ENCODE assay signal across 8 mouse cellular contexts in genomic region chr2:172042607-172043234, GRCm38 (mm10). TPM values are rescaled to one million over a fixed set of nuclear protein-coding genes. Genes with fewer than 3 reads are reported as not detected.
DNase-seq lines count a peak whose midpoint lies in the region; ATAC-seq and TF ChIP-seq lines count a peak whose summit lies in the region.

No protein-coding gene starts in this region.

- no peaks in the 10 kb centered on the region for H3K36me3 ChIP-seq in heart, embryonic 13.5 days
- no peaks in the 10 kb centered on the region for H3K36me3 ChIP-seq in G1E (replicated peaks)
- no peaks in the 10 kb centered on the region for H3K36me3 ChIP-seq in midbrain, embryonic 14.5 days (ENCODE audit: control insufficient read depth, insufficient read depth, low read length)

- peak overlapping the region; percentile 73 for H3K4me2 ChIP-seq in heart, embryonic 13.5 days
- H3K4me2 ChIP-seq in midbrain, embryonic 14.5 days (ENCODE audit: low read length), result peak overlapping the region; percentile 89

- no peak overlapping the region for H3K27ac ChIP-seq in heart, embryonic 13.5 days (replicated peaks)
- H3K27ac ChIP-seq in midbrain, embryonic 14.5 days (replicated peaks; ENCODE audit: low read depth, low read length), result peak overlapping the region; percentile 74
- no peak overlapping the region for H3K27ac ChIP-seq in gastrocnemius, adult 2 months

- H3K9ac ChIP-seq in heart, embryonic 13.5 days, result no peak overlapping the region
- H3K9ac ChIP-seq in midbrain, embryonic 14.5 days (replicated peaks; ENCODE audit: low read length), result peak overlapping the region; percentile 63

- peaks cover 21% of the 10 kb centered on the region for H3K4me1 ChIP-seq in heart, embryonic 13.5 days
- no peaks in the 10 kb centered on the region for H3K4me1 ChIP-seq in G1E (ENCODE audit: insufficient read depth, low read depth, low read length)
- H3K4me1 ChIP-seq in midbrain, embryonic 14.5 days (ENCODE audit: control insufficient read depth, insufficient read depth, low read length), result peaks cover 10% of the 10 kb centered on the region; the same call in 1 of the 2 replicates

- intact Hi-C loops in gastrocnemius, adult 2 months (cut with DNase I), result no loop called here

- H3K9me3 ChIP-seq in heart, embryonic 13.5 days, result no peaks in the 10 kb centered on the region
- peaks cover 80% of the 10 kb centered on the region for H3K9me3 ChIP-seq in G1E (replicated peaks)
- no peaks in the 10 kb centered on the region for H3K9me3 ChIP-seq in midbrain, embryonic 14.5 days (ENCODE audit: control insufficient read depth, low read length)

- WGBS in heart, embryonic 13.5 days, result under 1% methylated on average over 46 of the region's 46 CpGs
- under 1% methylated on average over 46 of the region's 46 CpGs for WGBS in midbrain, embryonic 14.5 days

- H3K4me3 ChIP-seq in heart, embryonic 13.5 days, result peak overlapping the region; percentile 45
- peak overlapping the region; percentile 33; the same call in 1 of the 2 replicates for H3K4me3 ChIP-seq in G1E (ENCODE audit: low read depth, low read length)
- peak overlapping the region; percentile 49 for H3K4me3 ChIP-seq in midbrain, embryonic 14.5 days (replicated peaks; ENCODE audit: low read depth, low read length)
- no peak overlapping the region for H3K4me3 ChIP-seq in gastrocnemius, adult 2 months

- ATAC-seq in heart, embryonic 13.5 days (ENCODE audit: extremely low read depth, insufficient number of reproducible peaks, low FRiP score, low TSS enrichment), result no peak
- no peak for ATAC-seq in G1E (ENCODE audit: extremely low read depth, insufficient number of reproducible peaks, low FRiP score, poor library complexity, severe bottlenecking)
- ATAC-seq in granulocyte monocyte progenitor cell, adult 5-6 weeks (replicated peaks; ENCODE audit: poor library complexity, severe bottlenecking), result 0 out of 2 replicates have a peak, but pooled peaks have one; percentile 22
- ATAC-seq in midbrain, embryonic 14.5 days (ENCODE audit: low FRiP score, low TSS enrichment), result no peak

- no peak for TF ChIP-seq CTCF in G1E (IDR thresholded peaks at IDR 0.05; ENCODE audit: low read depth, low read length)
- TF ChIP-seq CTCF in gastrocnemius, adult 2 months (IDR thresholded peaks at IDR 0.05), result no peak

- DNase-seq in heart, adult 9 months (ENCODE audit: low spot score in 2 of 2), result no peak
- no peak for DNase-seq in G1E (ENCODE audit: low spot score)
- DNase-seq in midbrain, embryonic 14.5 days, result peak; percentile 66
- no peak for DNase-seq in gastrocnemius, adult 2 months
- DNase-seq in cerebellum, postnatal 36 days, result no peak
- no peak for DNase-seq in lung, postnatal 10 days

- peaks cover 71% of the 10 kb centered on the region for H3K27me3 ChIP-seq in heart, embryonic 13.5 days (replicated peaks)
- H3K27me3 ChIP-seq in G1E (ENCODE audit: insufficient read depth, low read length), result peaks cover 3% of the 10 kb centered on the region; the same call in 1 of the 2 replicates
- H3K27me3 ChIP-seq in midbrain, embryonic 14.5 days (ENCODE audit: control insufficient read depth, insufficient read depth, low read length), result peaks cover 34% of the 10 kb centered on the region

RNA-seq across cellular contexts. Expression of gene Cbln4, which starts 0.5 kb away (rescaled TPM):
- polyA plus RNA-seq in heart, embryonic 13.5 days (2015; fragmentation: Nextera tagmentation; extraction: Ambion mirVana), result 0.05 and 0.07 TPM in 2 replicates
- total RNA-seq in G1E (2014; fragmentation: Nextera tagmentation), result not detected in 2 replicates
- 0.16 TPM in 1 of 2 replicates, not detected in the other for total RNA-seq in G1E (2017)
- not detected in 2 replicates for polyA plus RNA-seq in G1E (2012)
- not detected in 2 replicates for total RNA-seq in granulocyte monocyte progenitor cell, adult 5-6 weeks (2014; fragmentation: Nextera tagmentation)
- total RNA-seq in granulocyte monocyte progenitor cell, adult 5-6 weeks (2017), result not detected in 2 replicates
- 29.0 and 34.7 TPM in 2 replicates for polyA plus RNA-seq in midbrain, embryonic 14.5 days (2014; fragmentation: Nextera tagmentation; extraction: Ambion mirVana)
- not detected for total RNA-seq in gastrocnemius, adult 2 months (2021)
